Comparison of ENCODE assay signal across 8 mouse cellular contexts in genomic region chr5:66996886-66997599, GRCm38 (mm10).
DNase-seq lines count a peak whose midpoint lies in the region; ATAC-seq and TF ChIP-seq lines count a peak whose summit lies in the region.

No protein-coding gene starts in this region.

- TF ChIP-seq CTCF in cerebellum, adult 2 months (IDR thresholded peaks at IDR 0.05; ENCODE audit: borderline replicate concordance, insufficient read depth, low read depth, low read length), result peak; percentile 71
- TF ChIP-seq CTCF in lung, embryonic 14.5 days (IDR thresholded peaks at IDR 0.05; ENCODE audit: low read depth), result peak; percentile 94

- H3K9ac ChIP-seq in lung, embryonic 14.5 days, result peak overlapping the region; percentile 42

- TF ChIP-seq POLR2A in cerebellum, adult 2 months (IDR thresholded peaks at IDR 0.05; ENCODE audit: borderline replicate concordance, insufficient read depth, low read length), result no peak

- H3K9me3 ChIP-seq in lung, embryonic 14.5 days (ENCODE audit: low read depth, low read length), result no peaks in the 10 kb centered on the region

- peak overlapping the region; percentile 30 for H3K4me3 ChIP-seq in cerebellum, adult 2 months (replicated peaks; ENCODE audit: insufficient read depth, low read depth, low read length)
- peak overlapping the region; percentile 37 for H3K4me3 ChIP-seq in lung, embryonic 14.5 days (ENCODE audit: low read depth, low read length)

- H3K27ac ChIP-seq in cerebellum, adult 2 months (ENCODE audit: insufficient read depth, low read length), result no peak overlapping the region
- peak overlapping the region; percentile 46 for H3K27ac ChIP-seq in lung, embryonic 14.5 days (ENCODE audit: low read depth)

- DNase-seq in NIH3T3 (ENCODE audit: low read depth), result peak; percentile 29
- peak; percentile 72 to 77 for DNase-seq in cerebellum, adult 2 months
- DNase-seq in forelimb bud, embryonic 11.5 days (ENCODE audit: low read depth, low spot score), result peak; percentile 89
- peak; percentile 79 for DNase-seq in layer of hippocampus, adult 9-11 months
- peak; percentile 93 for DNase-seq in lung, embryonic 14.5 days
- peak; percentile 96 for DNase-seq in retina, embryonic 14.5 days (ENCODE audit: low spot score)
- peak; percentile 79 for DNase-seq in yolk sac, embryonic 10.5 days (ENCODE audit: low spot score)

- peak overlapping the region; percentile 64 for H3K4me2 ChIP-seq in lung, embryonic 14.5 days

- WGBS in cerebellum, adult 2 months, result 11% methylated on average over 33 of the region's 33 CpGs
- 3% methylated on average over 33 of the region's 33 CpGs for WGBS in lung, embryonic 14.5 days

- no peaks in the 10 kb centered on the region for H3K36me3 ChIP-seq in lung, embryonic 14.5 days (ENCODE audit: insufficient read depth)

- no peaks in the 10 kb centered on the region for H3K4me1 ChIP-seq in cerebellum, adult 2 months (ENCODE audit: control insufficient read depth, insufficient read depth, low read length)
- peaks cover 8% of the 10 kb centered on the region for H3K4me1 ChIP-seq in lung, embryonic 14.5 days (ENCODE audit: insufficient read depth)

- H3K27me3 ChIP-seq in cerebellum, adult 2 months (ENCODE audit: control insufficient read depth, insufficient read depth, low read length), result no peaks in the 10 kb centered on the region
- no peaks in the 10 kb centered on the region for H3K27me3 ChIP-seq in lung, embryonic 14.5 days (ENCODE audit: insufficient read depth, low read length)

- peak; percentile 66 to 75; a peak in 3 of 4 replicates for ATAC-seq in hematopoietic stem cell, adult 5-6 weeks (replicated peaks in 1 of 2; ENCODE audit: insufficient read depth in 1 of 2, low FRiP score in 2 of 2, low TSS enrichment in 1 of 2, low read depth in 1 of 2, poor library complexity in 2 of 2, severe bottlenecking in 2 of 2)
- peak; percentile 75 for ATAC-seq in lung, embryonic 14.5 days (ENCODE audit: insufficient read depth)

Comparison
In these comparisons a context has a peak if more than half of its experiments do, and no peak if none do; other contexts are left out.
1. DNase-seq: peak in every context shown above with its lines; median percentile 96 in retina, embryonic 14.5 days; 93 in lung, embryonic 14.5 days; 89 in forelimb bud, embryonic 11.5 days; 79 in layer of hippocampus, adult 9-11 months; 79 in yolk sac, embryonic 10.5 days; 74 in cerebellum, adult 2 months; 29 in NIH3T3.